Mouse (Mus musculus): ENCODE measurements around the gene Exoc4. TPM values are rescaled to one million over a fixed set of nuclear protein-coding genes. Genes with fewer than 3 reads are reported as not detected.

Gene Exoc4
- total and polyA plus RNA-seq, 3 experiments: 31.2 to 46.4 (median 41.9) TPM

- dilution Hi-C loops (cut with MboI; ENCODE audit: extremely low pct_ligation_motif_present, extremely low pct_unique_long_range_greater_than_20kb, low sequenced_read_pairs) (no loop called here), in situ Hi-C loops (cut with MboI; ENCODE audit: low pct_ligation_motif_present, low pct_unique_long_range_greater_than_20kb, low sequenced_read_pairs) (no loop called here)
- H3K9me3 ChIP-seq (replicated peaks; ENCODE audit: low read length): no peaks in the 10 kb centered on the region
- H3K27me3 ChIP-seq (replicated peaks): no peaks in the 10 kb centered on the region
- TF ChIP-seq NRF1 (IDR thresholded peaks at IDR 0.05; ENCODE audit: low read depth, low read length) (no peak), E2F4 (IDR thresholded peaks at IDR 0.05; ENCODE audit: insufficient replicate concordance, low read depth, low read length) (no peak), CTCF (conservative IDR thresholded peaks at IDR 0.05 in 1 of 2, IDR thresholded peaks at IDR 0.05 in 1 of 2; ENCODE audit: low read depth in 2 of 2, low read length in 2 of 2) (no peak), MXI1 (IDR thresholded peaks at IDR 0.05; ENCODE audit: low read depth, low read length) (no peak), MAZ (IDR thresholded peaks at IDR 0.05; ENCODE audit: low read depth, low read length) (no peak), PAX5 (IDR thresholded peaks at IDR 0.05; ENCODE audit: low read length) (no peak)
- H3K79me2 ChIP-seq (replicated peaks; ENCODE audit: control insufficient read depth, extremely low read depth, insufficient read depth, poor library complexity, severe bottlenecking): no peaks in the 10 kb centered on the region
- H3K9ac ChIP-seq (ENCODE audit: insufficient read depth, low read depth): no peak overlapping the region
- H3K4me1 ChIP-seq (ENCODE audit: control insufficient read depth in 1 of 2, insufficient read depth in 2 of 2): no peaks in the 10 kb centered on the region
- H3K36me3 ChIP-seq (replicated peaks in 1 of 2; ENCODE audit: control insufficient read depth in 1 of 2, insufficient read depth in 1 of 2, low read length in 1 of 2): peaks cover 3 to 12% of the 10 kb centered on the region in 2 experiments
- no peak overlapping the region for H3K4me2 ChIP-seq (ENCODE audit: insufficient read depth, low read depth, poor library complexity, severe bottlenecking)
- no peak for DNase-seq (ENCODE audit: extremely low read depth)
- H3K27ac ChIP-seq (ENCODE audit: insufficient read depth, low read depth): no peak overlapping the region
- no peak overlapping the region for H3K4me3 ChIP-seq (replicated peaks in 1 of 3; ENCODE audit: low read depth in 2 of 3, low read length in 2 of 3, poor library complexity in 1 of 3)
Observed at GRCm38 (mm10) chr6:33347088-33347775, 98.3 kb downstream of the Exoc4 start.

- no peak overlapping the region for H3K9ac ChIP-seq (ENCODE audit: insufficient read depth, low read depth)
- H3K4me3 ChIP-seq (replicated peaks in 1 of 3; ENCODE audit: low read depth in 2 of 3, low read length in 2 of 3, poor library complexity in 1 of 3): no peak overlapping the region
- no peaks in the 10 kb centered on the region for H3K79me2 ChIP-seq (replicated peaks; ENCODE audit: control insufficient read depth, extremely low read depth, insufficient read depth, poor library complexity, severe bottlenecking)
- no peaks in the 10 kb centered on the region for H3K27me3 ChIP-seq (replicated peaks)
- DNase-seq (ENCODE audit: extremely low read depth): no peak
- H3K4me2 ChIP-seq (ENCODE audit: insufficient read depth, low read depth, poor library complexity, severe bottlenecking): no peak overlapping the region
- H3K9me3 ChIP-seq (replicated peaks; ENCODE audit: low read length): no peaks in the 10 kb centered on the region
- H3K4me1 ChIP-seq (ENCODE audit: control insufficient read depth in 1 of 2, insufficient read depth in 2 of 2): no peaks in the 10 kb centered on the region
- H3K27ac ChIP-seq (ENCODE audit: insufficient read depth, low read depth): no peak overlapping the region
- TF ChIP-seq GABPA (IDR thresholded peaks at IDR 0.05; ENCODE audit: insufficient replicate concordance, low read depth, low read length) (no peak), USF1 (IDR thresholded peaks at IDR 0.05; ENCODE audit: low read depth, low read length) (no peak), JUND (conservative IDR thresholded peaks at IDR 0.05; ENCODE audit: low read depth, low read length) (no peak), TCF12 (IDR thresholded peaks at IDR 0.05; ENCODE audit: low read depth, low read length) (no peak), MAZ (IDR thresholded peaks at IDR 0.05; ENCODE audit: low read depth, low read length) (no peak), MEF2A (IDR thresholded peaks at IDR 0.05; ENCODE audit: borderline replicate concordance, low read depth, low read length) (no peak), ETS1 (conservative IDR thresholded peaks at IDR 0.05; ENCODE audit: low read depth, low read length) (no peak), MYC (IDR thresholded peaks at IDR 0.05; ENCODE audit: low read depth, low read length) (no peak), SMC3 (IDR thresholded peaks at IDR 0.05; ENCODE audit: low read depth, low read length) (no peak), ZKSCAN1 (IDR thresholded peaks at IDR 0.05; ENCODE audit: borderline replicate concordance, low read depth, low read length) (no peak), CHD1 (IDR thresholded peaks at IDR 0.05; ENCODE audit: low read depth, low read length) (no peak), NELFE (IDR thresholded peaks at IDR 0.05; ENCODE audit: low read depth, low read length) (no peak), CHD2 (IDR thresholded peaks at IDR 0.05; ENCODE audit: low read length) (no peak), CTCF (conservative IDR thresholded peaks at IDR 0.05 in 1 of 2, IDR thresholded peaks at IDR 0.05 in 1 of 2; ENCODE audit: low read depth in 2 of 2, low read length in 2 of 2) (no peak), SIN3A (IDR thresholded peaks at IDR 0.05; ENCODE audit: low read length) (no peak)
- in situ Hi-C loops (cut with MboI; ENCODE audit: low pct_ligation_motif_present, low pct_unique_long_range_greater_than_20kb, low sequenced_read_pairs) (no loop called here), dilution Hi-C loops (cut with MboI; ENCODE audit: extremely low pct_ligation_motif_present, extremely low pct_unique_long_range_greater_than_20kb, low sequenced_read_pairs) (no loop called here)
- peaks cover 0 to 32% of the 10 kb centered on the region in 2 experiments for H3K36me3 ChIP-seq (replicated peaks in 1 of 2; ENCODE audit: control insufficient read depth in 1 of 2, insufficient read depth in 1 of 2, low read length in 1 of 2)
Observed at GRCm38 (mm10) chr6:33361613-33362012, 112.7 kb downstream of the Exoc4 start.
